Mouse (Mus musculus) R1 (cell line): ENCODE results near the gene Stx1b.

Source experiments
- DNase-seq: peaks from one replicate; pipeline ENCODE4 v3.0.0-alpha.2; 2018; ENCODE audit warnings: low read depth, low spot score

The Stx1b gene

GRCm38 (mm10) chr7:127817053-127817452 is 7.3 kb downstream of the Stx1b start:
- DNase-seq = no peak

GRCm38 (mm10) chr7:127815954-127816821 is 8.2 kb downstream of the Stx1b start:
- DNase-seq = peak; percentile 74

- DNase-seq = no peak
Measured at GRCm38 (mm10) chr7:127815116-127815665, 9.2 kb downstream of the Stx1b start.

- no peak for DNase-seq
Measured at GRCm38 (mm10) chr7:127814241-127814921, 10.0 kb downstream of the Stx1b start.

- DNase-seq = no peak
Measured at GRCm38 (mm10) chr7:127813821-127814220, 10.5 kb downstream of the Stx1b start.

GRCm38 (mm10) chr7:127812292-127812691 is 12.1 kb downstream of the Stx1b start:
- DNase-seq = no peak

- peak; percentile 26 for DNase-seq
Measured at GRCm38 (mm10) chr7:127811240-127811639, 13.1 kb downstream of the Stx1b start.

GRCm38 (mm10) chr7:127810650-127811049 is 13.7 kb downstream of the Stx1b start:
- DNase-seq = no peak

- peak; percentile 74 for DNase-seq
Measured at GRCm38 (mm10) chr7:127809846-127810245, 14.5 kb downstream of the Stx1b start.

GRCm38 (mm10) chr7:127808821-127809220 is 15.5 kb downstream of the Stx1b start:
- DNase-seq = no peak

- DNase-seq = no peak
Measured at GRCm38 (mm10) chr7:127802313-127802712, 22.0 kb downstream of the Stx1b start.

GRCm38 (mm10) chr7:127801010-127801621 is 23.2 kb downstream of the Stx1b start:
- DNase-seq = peak; percentile 34

- peak; percentile 94 for DNase-seq
Measured at GRCm38 (mm10) chr7:127800435-127801009, 23.8 kb downstream of the Stx1b start, which contains the start of gene Hsd3b7. Hsd3b7 (plus strand) TSS chr7:127800604.

GRCm38 (mm10) chr7:127799738-127800137 is 24.6 kb downstream of the Stx1b start:
- DNase-seq = no peak

- no peak for DNase-seq
Measured at GRCm38 (mm10) chr7:127799211-127799610, 25.1 kb downstream of the Stx1b start.

GRCm38 (mm10) chr7:127798591-127798990 is 25.8 kb downstream of the Stx1b start:
- no peak for DNase-seq

GRCm38 (mm10) chr7:127797076-127797845 is 27.1 kb downstream of the Stx1b start:
- no peak for DNase-seq

- DNase-seq = no peak
Measured at GRCm38 (mm10) chr7:127785308-127785707, 39.0 kb downstream of the Stx1b start, which contains the start of gene Gm49388. Gm49388 (plus strand) TSS chr7:127785608.

GRCm38 (mm10) chr7:127778350-127778749 is 46.0 kb downstream of the Stx1b start:
- no peak for DNase-seq

- peak; percentile 72 for DNase-seq
Measured at GRCm38 (mm10) chr7:127777474-127778266, 46.7 kb downstream of the Stx1b start.
